Mouse (Mus musculus) embryonic facial prominence, embryonic 11.5 days (tissue): ENCODE data around the gene Dennd6b. TPM values are rescaled to one million over a fixed set of nuclear protein-coding genes. Genes with fewer than 3 reads are reported as not detected.
A peak's percentile ranks its signal among the peaks of the same experiment; 100 is the strongest.

ENCODE experiments used
- ATAC-seq: fragments of 200-750 bp; cut with Nextera tagmentation; replicated peaks from 2 replicates; pipeline ENCODE4 v1.8.0; 2017; ENCODE audit warnings: low read depth; ENCODE audit not compliant: insufficient number of reproducible peaks, low FRiP score, low TSS enrichment
- DNase-seq: peaks from one replicate; pipeline ENCODE4 v3.0.0-alpha.2; 2015; ENCODE audit warnings: low spot score
- H3K27ac ChIP-seq: fragments of 300-500 bp; sonication (generic); replicated peaks from 2 replicates; pipeline ENCODE4 v1.5.1; 2014; ENCODE audit warnings: mild to moderate bottlenecking, low read depth, low read length, control low read depth
- H3K27me3 ChIP-seq: fragments of 300-500 bp; sonication (generic); 2 replicates; pipeline ENCODE4 v1.6.1; 2014; ENCODE audit warnings: mild to moderate bottlenecking, low read length, moderate library complexity, mixed read lengths; ENCODE audit not compliant: control insufficient read depth, insufficient read depth
- H3K36me3 ChIP-seq: fragments of 300-500 bp; sonication (generic); replicated peaks from 2 replicates; pipeline ENCODE4 v1.6.1; 2014; ENCODE audit warnings: low read depth, mild to moderate bottlenecking, low read length, moderate library complexity, mixed read lengths; ENCODE audit not compliant: control insufficient read depth, insufficient read depth
- H3K4me1 ChIP-seq: fragments of 300-500 bp; sonication (generic); 2 replicates; pipeline ENCODE4 v1.6.1; 2014; ENCODE audit warnings: low read length, mixed read lengths; ENCODE audit not compliant: control insufficient read depth, insufficient read depth
- H3K4me2 ChIP-seq: fragments of 300-500 bp; sonication (generic); 2 replicates; pipeline ENCODE4 v1.6.1; 2014; ENCODE audit warnings: low read depth, mild to moderate bottlenecking, control low read depth, low read length, moderate library complexity
- H3K4me3 ChIP-seq: fragments of 300-500 bp; sonication (generic); 2 replicates; pipeline ENCODE4 v1.5.1; 2014; ENCODE audit warnings: low read depth, low read length, control low read depth
- H3K9ac ChIP-seq: fragments of 300-500 bp; sonication (generic); replicated peaks from 2 replicates; pipeline ENCODE4 v1.6.1; 2014; ENCODE audit warnings: mild to moderate bottlenecking, control low read depth, low read length
- H3K9me3 ChIP-seq: fragments of 300-500 bp; sonication (generic); replicated peaks from 2 replicates; pipeline ENCODE4 v1.6.1; 2016; ENCODE audit warnings: mild to moderate bottlenecking, low read length, inconsistent platforms, mixed read lengths; ENCODE audit not compliant: control insufficient read depth
- WGBS: fragments of 180-500 bp; shearing (Covaris S2); extraction: QIAGEN DNeasy Blood & Tissue Kit; methylation state at CpG from one replicate; pipeline ENCODE4 v1.1.7; 2014; 5-methylcytosine and 5-hydroxymethylcytosine counted together
- polyA plus RNA-seq: library from polyadenylated mRNA; unstranded; fragments of >200 nt; fragmentation: Nextera tagmentation; extraction: Ambion mirVana; gene quantifications from 2 replicates; pipeline ENCODE4 v1.2.1, GENCODE M21; 2014

The Dennd6b gene
- polyA plus RNA-seq, 1 experiment from 2014 or later: 14.9 TPM

- peak overlapping the region; percentile 79 for H3K9ac ChIP-seq
- peak; percentile 45 for DNase-seq
- WGBS: 6% methylated on average over 25 of the region's 25 CpGs
- no peaks in the 10 kb centered on the region; the same call in none of the 2 replicates for H3K4me1 ChIP-seq
- H3K27ac ChIP-seq: peak overlapping the region; percentile 59
- peak overlapping the region; percentile 70 for H3K4me3 ChIP-seq
- H3K27me3 ChIP-seq: peaks cover 28% of the 10 kb centered on the region
- no peaks in the 10 kb centered on the region for H3K36me3 ChIP-seq
- no peaks in the 10 kb centered on the region for H3K9me3 ChIP-seq
- H3K4me2 ChIP-seq: peak overlapping the region; percentile 95
- no peak for ATAC-seq
Measured at GRCm38 (mm10) chr15:89148496-89149270, 47.6 kb downstream of the Dennd6b start.

GRCm38 (mm10) chr15:89147895-89148294, 48.4 kb downstream of the Dennd6b start:
- peak overlapping the region; percentile 95; the same call in 1 of the 2 replicates for H3K4me2 ChIP-seq
- H3K4me1 ChIP-seq: no peaks in the 10 kb centered on the region; the same call in none of the 2 replicates
- 61% methylated on average over 4 of the region's 4 CpGs for WGBS
- H3K36me3 ChIP-seq: no peaks in the 10 kb centered on the region
- H3K27me3 ChIP-seq: peaks cover 28% of the 10 kb centered on the region
- DNase-seq (no peak), ATAC-seq (no peak)
- H3K9me3 ChIP-seq: no peaks in the 10 kb centered on the region
- H3K27ac ChIP-seq: no peak overlapping the region
- H3K4me3 ChIP-seq: no peak overlapping the region; the same call in 1 of the 2 replicates
- no peak overlapping the region for H3K9ac ChIP-seq

DNA sequence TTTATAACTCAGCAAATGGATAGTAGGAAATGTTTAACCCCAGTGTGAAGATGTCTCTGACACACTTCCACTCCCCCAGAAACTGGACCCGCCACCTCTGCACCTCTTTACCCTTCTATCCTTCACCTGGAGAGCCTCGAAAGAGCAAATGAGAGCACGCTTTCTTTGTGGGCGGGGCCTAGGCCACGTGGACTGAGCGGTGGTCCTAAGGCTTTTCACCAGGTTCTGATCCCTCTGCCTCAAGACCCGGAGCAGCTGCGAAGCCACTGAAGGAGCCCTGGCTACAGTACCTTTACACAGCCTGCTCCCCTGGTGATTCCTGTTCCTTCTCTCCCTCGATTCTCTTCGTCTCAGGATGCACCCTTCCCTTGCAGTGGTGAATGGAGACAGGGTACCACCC, 48.8 kb downstream of the Dennd6b start:
- WGBS: 22% methylated on average over 10 of the region's 10 CpGs
- ATAC-seq (no peak), DNase-seq (no peak)
- H3K4me3 ChIP-seq: no peak overlapping the region; the same call in 1 of the 2 replicates
- no peak overlapping the region for H3K9ac ChIP-seq
- H3K36me3 ChIP-seq: no peaks in the 10 kb centered on the region
- no peaks in the 10 kb centered on the region; the same call in none of the 2 replicates for H3K4me1 ChIP-seq
- peak overlapping the region; percentile 57 for H3K4me2 ChIP-seq
- H3K27ac ChIP-seq: no peak overlapping the region
- H3K27me3 ChIP-seq: peaks cover 28% of the 10 kb centered on the region
- no peaks in the 10 kb centered on the region for H3K9me3 ChIP-seq

GRCm38 (mm10) chr15:89147024-89147423, 49.3 kb downstream of the Dennd6b start:
- Histone ChIP-seq H3K27ac (no peak overlapping the region), H3K4me2 (peak overlapping the region; percentile 57), H3K4me1 (no peaks in the 10 kb centered on the region; the same call in none of the 2 replicates), H3K9me3 (no peaks in the 10 kb centered on the region), H3K27me3 (peaks cover 28% of the 10 kb centered on the region), H3K36me3 (no peaks in the 10 kb centered on the region), H3K9ac (peak overlapping the region; percentile 18; the same call in 1 of the 2 replicates), H3K4me3 (peak overlapping the region; percentile 23; the same call in 1 of the 2 replicates)
- DNase-seq (no peak), ATAC-seq (no peak)
- 8% methylated on average over 15 of the region's 16 CpGs for WGBS

- peak; percentile 44 for DNase-seq
- Histone ChIP-seq H3K9me3 (no peaks in the 10 kb centered on the region), H3K4me2 (peak overlapping the region; percentile 57), H3K4me3 (peak overlapping the region; percentile 23), H3K27ac (no peak overlapping the region), H3K27me3 (peaks cover 29% of the 10 kb centered on the region), H3K36me3 (no peaks in the 10 kb centered on the region), H3K4me1 (no peaks in the 10 kb centered on the region; the same call in none of the 2 replicates), H3K9ac (peak overlapping the region; percentile 18)
- 1% methylated on average over 27 of the region's 27 CpGs for WGBS
- no peak for ATAC-seq
Measured at GRCm38 (mm10) chr15:89146537-89146936, 49.8 kb downstream of the Dennd6b start.

- ATAC-seq (no peak), DNase-seq (no peak)
- Histone ChIP-seq H3K4me1 (no peaks in the 10 kb centered on the region; the same call in none of the 2 replicates), H3K27ac (no peak overlapping the region), H3K9me3 (no peaks in the 10 kb centered on the region), H3K4me3 (no peak overlapping the region; the same call in 1 of the 2 replicates), H3K4me2 (peak overlapping the region; percentile 57; the same call in 1 of the 2 replicates), H3K9ac (no peak overlapping the region), H3K27me3 (peaks cover 36% of the 10 kb centered on the region), H3K36me3 (no peaks in the 10 kb centered on the region)
- 70% methylated on average over 24 of the region's 24 CpGs for WGBS
Measured at GRCm38 (mm10) chr15:89145813-89146350, 50.4 kb downstream of the Dennd6b start.

DNA sequence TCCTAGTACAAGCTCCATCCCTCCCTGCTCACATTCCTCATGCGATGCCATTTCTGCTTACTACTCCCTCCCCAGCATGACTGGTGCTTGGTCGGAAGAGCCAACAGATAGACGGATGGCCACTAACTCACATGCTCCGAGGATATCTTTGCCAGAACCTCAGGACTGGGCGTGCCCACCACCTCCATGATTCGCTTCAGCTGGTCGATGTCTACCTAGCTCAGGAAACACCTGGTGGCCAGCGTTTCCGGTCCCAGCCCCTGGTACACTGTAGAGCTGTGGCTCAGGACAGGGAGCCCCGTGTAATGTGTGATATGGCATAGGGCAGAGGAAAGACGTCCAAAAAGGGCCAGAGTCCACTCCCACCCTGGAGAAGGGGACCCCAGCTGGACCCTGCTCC, 51.3 kb downstream of the Dennd6b start:
- Histone ChIP-seq H3K9me3 (no peaks in the 10 kb centered on the region), H3K27me3 (peaks cover 39% of the 10 kb centered on the region), H3K4me1 (peaks cover under 1% of the 10 kb centered on the region), H3K4me2 (no peak overlapping the region), H3K9ac (no peak overlapping the region), H3K27ac (no peak overlapping the region), H3K4me3 (no peak overlapping the region), H3K36me3 (no peaks in the 10 kb centered on the region)
- no peak for ATAC-seq
- DNase-seq: no peak
- WGBS: 87% methylated on average over 11 of the region's 11 CpGs

GRCm38 (mm10) chr15:89143134-89143533, 53.2 kb downstream of the Dennd6b start:
- Histone ChIP-seq H3K4me3 (no peak overlapping the region), H3K27me3 (peaks cover 36% of the 10 kb centered on the region), H3K9me3 (no peaks in the 10 kb centered on the region), H3K4me2 (no peak overlapping the region), H3K9ac (no peak overlapping the region), H3K27ac (no peak overlapping the region), H3K36me3 (no peaks in the 10 kb centered on the region), H3K4me1 (peaks cover 3% of the 10 kb centered on the region)
- 69% methylated on average over 2 of the region's 2 CpGs for WGBS
- DNase-seq (no peak), ATAC-seq (no peak)
